In genomic region chr2:157049831-157050243, GRCm38 (mm10) we compare ENCODE assay signal across 12 mouse cellular contexts. TPM values are rescaled to one million over a fixed set of nuclear protein-coding genes. Genes with fewer than 3 reads are reported as not detected.
DNase-seq lines count a peak whose midpoint lies in the region; ATAC-seq and TF ChIP-seq lines count a peak whose summit lies in the region.
"Had no signal": no experiment of that assay in that cellular context is flagged by ENCODE, and none has a peak within 500 bp of the region (broad histone marks: within the 10 kb centered on the region; RNA-seq: fewer than 3 reads in every experiment).

No protein-coding gene starts in this region.

- H3K9me3 ChIP-seq in hindbrain, embryonic 16.5 days (ENCODE audit: control insufficient read depth, low read length): no peaks in the 10 kb centered on the region
- 0 out of 2 replicates have a peak, but pooled peaks cover 3% of the 10 kb centered on the region for H3K9me3 ChIP-seq in liver, postnatal 0 days (ENCODE audit: low read length)

- peak; percentile 89 for ATAC-seq in hindbrain, embryonic 16.5 days
- ATAC-seq in liver, postnatal 0 days: no peak

- H3K27me3 ChIP-seq in hindbrain, embryonic 16.5 days (replicated peaks; ENCODE audit: control insufficient read depth, insufficient read depth, low read length): no peaks in the 10 kb centered on the region
- no peaks in the 10 kb centered on the region for H3K27me3 ChIP-seq in myocyte (ENCODE audit: control insufficient read depth, insufficient read depth, insufficient read length)
- H3K27me3 ChIP-seq in liver, postnatal 0 days (ENCODE audit: insufficient read depth, low read length): no peaks in the 10 kb centered on the region
- no peaks in the 10 kb centered on the region for H3K27me3 ChIP-seq in kidney, adult 2 months (replicated peaks; ENCODE audit: control insufficient read depth, insufficient read depth, low read length)

- H3K4me1 ChIP-seq in hindbrain, embryonic 16.5 days (ENCODE audit: control insufficient read depth, insufficient read depth, low read depth, low read length): peaks cover 48% of the 10 kb centered on the region
- no peaks in the 10 kb centered on the region for H3K4me1 ChIP-seq in liver, postnatal 0 days (ENCODE audit: insufficient read depth)
- no peaks in the 10 kb centered on the region for H3K4me1 ChIP-seq in kidney, adult 2 months (ENCODE audit: control insufficient read depth, insufficient read depth, low read length)

- TF ChIP-seq POLR2A in myocyte (IDR thresholded peaks at IDR 0.05; ENCODE audit: insufficient read length, low read depth): no peak
- no peak for TF ChIP-seq POLR2A in kidney, adult 2 months (IDR thresholded peaks at IDR 0.05; ENCODE audit: low read depth, low read length)

- DNase-seq in embryo, embryonic 11 days: peak; percentile 48
- DNase-seq in embryo, embryonic 10.5 days (ENCODE audit: low spot score): no peak
- DNase-seq in brain, embryonic 18.5 days (ENCODE audit: low read depth, low spot score): peak; percentile 81
- DNase-seq in liver, postnatal 0 days: no peak
- no peak for DNase-seq in kidney, adult 2 months
- DNase-seq in heart, postnatal 10 days: no peak
- DNase-seq: adrenal gland, postnatal 10 days; thymus, adult 18-20 months had no signal

- H3K36me3 ChIP-seq in hindbrain, embryonic 16.5 days (ENCODE audit: control insufficient read depth, insufficient read depth, low read length): peaks cover 27% of the 10 kb centered on the region
- H3K36me3 ChIP-seq in myocyte (ENCODE audit: control insufficient read depth, insufficient read depth): peaks cover 6% of the 10 kb centered on the region
- no peaks in the 10 kb centered on the region for H3K36me3 ChIP-seq in liver, postnatal 0 days (replicated peaks; ENCODE audit: insufficient read depth, low read length)
- H3K36me3 ChIP-seq in kidney, adult 2 months (ENCODE audit: control insufficient read depth, insufficient read depth, low read length): no peaks in the 10 kb centered on the region

- no peak overlapping the region for H3ac ChIP-seq in myocyte (ENCODE audit: control insufficient read depth, insufficient read length)

- intact Hi-C loops in heart, postnatal 10 days (cut with DNase I): loop anchor here (2.0 kb wide), 1 partner anchor 29 kb away; the partner anchor contains the start of gene Soga1

- peak overlapping the region; percentile 19 for H3K9ac ChIP-seq in hindbrain, embryonic 16.5 days (ENCODE audit: low read depth, low read length)
- no peak overlapping the region for H3K9ac ChIP-seq in liver, postnatal 0 days (replicated peaks)

- H3K4me2 ChIP-seq in hindbrain, embryonic 16.5 days (ENCODE audit: low read length): peak overlapping the region; percentile 40
- no peak overlapping the region for H3K4me2 ChIP-seq in myocyte (ENCODE audit: low read depth)
- H3K4me2 ChIP-seq in liver, postnatal 0 days (ENCODE audit: low read depth, low read length): no peak overlapping the region

- peak overlapping the region; percentile 90 for H3K27ac ChIP-seq in hindbrain, embryonic 16.5 days (ENCODE audit: low read depth, low read length)
- H3K27ac ChIP-seq in liver, postnatal 0 days (ENCODE audit: low read depth): no peak overlapping the region
- H3K27ac ChIP-seq in kidney, adult 2 months (ENCODE audit: insufficient read depth, low read depth, low read length): no peak overlapping the region
- H3K27ac ChIP-seq: gastrocnemius, adult 2 months had no signal

- H3K79me2 ChIP-seq in myocyte (ENCODE audit: control insufficient read depth, insufficient read depth): peaks cover 14% of the 10 kb centered on the region

- TF ChIP-seq CTCF in liver, postnatal 0 days (IDR thresholded peaks at IDR 0.05; ENCODE audit: low read depth): no peak
- TF ChIP-seq CTCF in kidney, adult 2 months (conservative IDR thresholded peaks at IDR 0.05; ENCODE audit: insufficient read depth, insufficient read length, low read depth, low read length): no peak

- 13% methylated on average over 8 of the region's 8 CpGs for WGBS in hindbrain, embryonic 16.5 days
- WGBS in liver, postnatal 0 days (ENCODE audit: insufficient replicate concordance): 79% methylated on average over 8 of the region's 8 CpGs
- WGBS in kidney, adult 2 months: 77% methylated on average over 8 of the region's 8 CpGs

- no peak for TF ChIP-seq EP300 in liver, postnatal 0 days (IDR thresholded peaks at IDR 0.05; ENCODE audit: low read depth)

- peak overlapping the region; percentile 1; the same call in 1 of the 2 replicates for H3K4me3 ChIP-seq in hindbrain, embryonic 16.5 days (ENCODE audit: low read length)
- H3K4me3 ChIP-seq in myocyte: no peak overlapping the region
- H3K4me3 ChIP-seq in liver, postnatal 0 days (ENCODE audit: low read depth, low read length): no peak overlapping the region
- no peak overlapping the region for H3K4me3 ChIP-seq in kidney, adult 2 months (ENCODE audit: insufficient read depth, low read depth, low read length)
- H3K4me3 ChIP-seq: gastrocnemius, adult 2 months had no signal

TF ChIP-seq in myocyte, 11 proteins besides CTCF, POLR2A, EP300 and RAD21:
- TF ChIP-seq CEBPB (IDR thresholded peaks at IDR 0.05; ENCODE audit: insufficient read depth, poor library complexity, severe bottlenecking): no peak
- no peak for TF ChIP-seq E2F4 (IDR thresholded peaks at IDR 0.05; ENCODE audit: insufficient read depth)
- no peak for TF ChIP-seq TCF12 (IDR thresholded peaks at IDR 0.05; ENCODE audit: insufficient read depth, poor library complexity, severe bottlenecking)
- TF ChIP-seq POLR2AphosphoS2 (IDR thresholded peaks at IDR 0.05; ENCODE audit: insufficient read length, low read depth): peak; percentile 25
- TF ChIP-seq USF1 (IDR thresholded peaks at IDR 0.05; ENCODE audit: low read depth): no peak
- no peak for TF ChIP-seq REST (IDR thresholded peaks at IDR 0.05; ENCODE audit: insufficient read depth, insufficient read length)
- peak in 1 of 3 experiments; percentile 26 for TF ChIP-seq MYOD1 (IDR thresholded peaks at IDR 0.05; ENCODE audit: control insufficient read depth in 1 of 3, insufficient read length in 2 of 3, low read depth in 2 of 3)
TF ChIP-seq in myocyte: peak in this region for 2.

RNA-seq across cellular contexts. Expression of gene Soga1, which starts 29.2 kb away (rescaled TPM):
- polyA plus RNA-seq in hindbrain, embryonic 16.5 days (2015; fragmentation: Nextera tagmentation; extraction: Ambion mirVana): 4.4 and 4.6 TPM in 2 replicates
- polyA plus RNA-seq in myocyte (2012; fragmentation: generic; extraction: Trizol): 11.9 TPM
- 0.65 and 1.0 TPM in 2 replicates for polyA plus RNA-seq in liver, postnatal 0 days (2015; fragmentation: Nextera tagmentation; extraction: Ambion mirVana)
- 5.3 and 5.4 TPM in 2 replicates for polyA plus RNA-seq in kidney, adult 2 months (2012; rRNA removed)
- 10 to 100 TPM; 33.3 to 34.6 TPM for total RNA-seq in heart, postnatal 10 days (2021)

RNA-seq across cellular contexts. Expression of gene Tldc2, which starts 37.0 kb away (rescaled TPM):
- polyA plus RNA-seq in hindbrain, embryonic 16.5 days (2015; fragmentation: Nextera tagmentation; extraction: Ambion mirVana): not detected in 2 replicates
- polyA plus RNA-seq in myocyte (2012; fragmentation: generic; extraction: Trizol): not detected
- not detected in 2 replicates for polyA plus RNA-seq in liver, postnatal 0 days (2015; fragmentation: Nextera tagmentation; extraction: Ambion mirVana)
- 11.3 and 12.2 TPM in 2 replicates for polyA plus RNA-seq in kidney, adult 2 months (2012; rRNA removed)
- not detected for total RNA-seq in heart, postnatal 10 days (2021)
- total RNA-seq: adrenal gland, postnatal 10 days; gastrocnemius, adult 2 months; layer of hippocampus, adult 18-20 months had no signal

RNA-seq across cellular contexts. Expression of gene Dsn1, which starts 42.9 kb away (rescaled TPM):
- 10.5 and 11.6 TPM in 2 replicates for polyA plus RNA-seq in hindbrain, embryonic 16.5 days (2015; fragmentation: Nextera tagmentation; extraction: Ambion mirVana)
- 4.8 TPM for polyA plus RNA-seq in myocyte (2012; fragmentation: generic; extraction: Trizol)
- polyA plus RNA-seq in liver, postnatal 0 days (2015; fragmentation: Nextera tagmentation; extraction: Ambion mirVana): 12.4 and 14.0 TPM in 2 replicates
- 2.0 and 2.4 TPM in 2 replicates for polyA plus RNA-seq in kidney, adult 2 months (2012; rRNA removed)
- total RNA-seq in heart, postnatal 10 days (2021): 10 to 100 TPM in 1 of 2 experiments, 1 to 10 TPM in 1; 7.7 to 10.5 TPM

RNA-seq across cellular contexts. Expression of gene Ndrg3, which starts 58.0 kb away (rescaled TPM):
- polyA plus RNA-seq in hindbrain, embryonic 16.5 days (2015; fragmentation: Nextera tagmentation; extraction: Ambion mirVana): 168 and 181 TPM in 2 replicates
- polyA plus RNA-seq in myocyte (2012; fragmentation: generic; extraction: Trizol): 34.0 TPM
- 10.0 and 11.3 TPM in 2 replicates for polyA plus RNA-seq in liver, postnatal 0 days (2015; fragmentation: Nextera tagmentation; extraction: Ambion mirVana)
- polyA plus RNA-seq in kidney, adult 2 months (2012; rRNA removed): 97.8 and 102 TPM in 2 replicates
- 10 to 100 TPM; 25.9 to 26.5 TPM for total RNA-seq in heart, postnatal 10 days (2021)

Comparison
In these comparisons a context has a peak if more than half of its experiments do, and no peak if none do; other contexts are left out.
1. DNase-seq: peak in embryo, embryonic 11 days (single experiment) and brain, embryonic 18.5 days (single experiment); none in embryo, embryonic 10.5 days (single experiment), liver, postnatal 0 days (single experiment), kidney, adult 2 months (single experiment) and heart, postnatal 10 days (0 of 2).
2. RNA of gene Tldc2, which starts 37.0 kb away (polyA plus RNA-seq): 11.3 to 12.2 TPM in kidney, adult 2 months; not detected in hindbrain, embryonic 16.5 days, not detected in myocyte (single experiment) and not detected in liver, postnatal 0 days; every median in the first group is over 10 times any median in the second.